Mouse (Mus musculus) brain, embryonic 14.5 days (tissue): Measurements from ENCODE around the gene Sorbs1.

Experiments used
- CTCF ChIP-seq: fragments of 200-500 bp; IDR thresholded peaks from 2 replicates; pipeline ENCODE4 v1.5.1; 2012; ENCODE audit warnings: inconsistent platforms, mild to moderate bottlenecking, moderate library complexity, borderline replicate concordance; ENCODE audit not compliant: insufficient read depth, insufficient read length; ENCODE audit errors: extremely low read depth
- POLR2A ChIP-seq: fragments of 200-500 bp; IDR thresholded peaks from 2 replicates; pipeline ENCODE4 v1.6.1; 2012; ENCODE audit warnings: mild to moderate bottlenecking, inconsistent platforms, borderline replicate concordance; ENCODE audit not compliant: poor library complexity, insufficient read depth, insufficient read length, severe bottlenecking; ENCODE audit errors: extremely low read depth

- no peak for TF ChIP-seq CTCF
- TF ChIP-seq POLR2A: no peak
These were observed 258.8 kb downstream of the Sorbs1 start for GRCm38 (mm10) chr19:40254741-40255140.
